Mouse (Mus musculus): Measurements from ENCODE around the gene Nr3c2.

GRCm38 (mm10) chr8:76911206-76911605, 12.0 kb downstream of the Nr3c2 start:
- TF ChIP-seq GATA1 (IDR thresholded peaks at IDR 0.05; ENCODE audit: low read length) = no peak
- TF ChIP-seq TAL1 (IDR thresholded peaks at IDR 0.05; ENCODE audit: low read length) = no peak

Data from erythroblast, embryonic 14.5 days (primary cell).